Mouse (Mus musculus): ENCODE data around the gene Stard13. TPM values are rescaled to one million over a fixed set of nuclear protein-coding genes. Genes with fewer than 3 reads are reported as not detected.
A peak's percentile ranks its signal among the peaks of the same experiment; 100 is the strongest.

Stard13 gene
- polyA plus RNA-seq, 1 experiment from 2014 or later: 9.0 TPM

- no peak overlapping the region for H3K9ac ChIP-seq
- H3K36me3 ChIP-seq: peaks cover 4% of the 10 kb centered on the region; the same call in 1 of the 2 replicates
- no peaks in the 10 kb centered on the region for H3K27me3 ChIP-seq
- H3K9me3 ChIP-seq (replicated peaks): no peaks in the 10 kb centered on the region
- no peak for ATAC-seq (ENCODE audit: insufficient number of reproducible peaks, low FRiP score, low TSS enrichment, low read depth)
- H3K4me2 ChIP-seq (replicated peaks): no peak overlapping the region
- no peak overlapping the region for H3K27ac ChIP-seq (replicated peaks)
- 52% methylated on average over 9 of the region's 9 CpGs for WGBS
- 0 out of 2 replicates have a peak, but pooled peaks cover 2% of the 10 kb centered on the region for H3K4me1 ChIP-seq
- H3K4me3 ChIP-seq (replicated peaks): no peak overlapping the region
Measured at GRCm38 (mm10) chr5:151034715-151035512, 198.7 kb downstream of the Stard13 start.

DNA sequence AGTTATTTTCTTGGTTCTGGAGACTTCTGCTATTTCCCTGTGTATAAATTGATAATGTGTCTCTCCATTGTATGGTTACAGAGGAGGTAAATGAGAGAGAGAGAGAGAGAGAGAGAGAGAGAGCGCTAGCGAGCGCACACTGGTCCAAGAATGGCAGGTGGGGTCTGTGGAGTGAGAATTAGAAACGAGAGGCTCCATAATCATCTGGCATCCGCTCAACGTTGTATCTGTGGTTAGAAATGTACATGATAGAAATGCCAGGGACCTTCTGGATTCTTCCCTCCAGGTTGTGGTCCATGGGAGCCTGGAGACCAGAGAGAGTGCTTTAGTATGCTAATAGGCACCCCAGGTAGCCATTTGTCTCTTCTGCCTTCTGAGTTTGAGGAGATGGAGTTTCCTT, 204.7 kb downstream of the Stard13 start:
- H3K4me2 ChIP-seq (replicated peaks): no peak overlapping the region
- no peaks in the 10 kb centered on the region for H3K36me3 ChIP-seq
- no peaks in the 10 kb centered on the region for H3K27me3 ChIP-seq
- no peaks in the 10 kb centered on the region for H3K9me3 ChIP-seq (replicated peaks)
- no peak overlapping the region for H3K4me3 ChIP-seq (replicated peaks)
- no peak overlapping the region for H3K27ac ChIP-seq (replicated peaks)
- H3K9ac ChIP-seq: no peak overlapping the region
- WGBS: 72% methylated on average over 6 of the region's 6 CpGs
- ATAC-seq (ENCODE audit: insufficient number of reproducible peaks, low FRiP score, low TSS enrichment, low read depth): no peak
- H3K4me1 ChIP-seq: peaks cover 2% of the 10 kb centered on the region

GRCm38 (mm10) chr5:151027171-151027570, 206.5 kb downstream of the Stard13 start:
- H3K9ac ChIP-seq: no peak overlapping the region
- H3K4me2 ChIP-seq (replicated peaks): no peak overlapping the region
- H3K4me3 ChIP-seq (replicated peaks): no peak overlapping the region
- H3K4me1 ChIP-seq: peaks cover 16% of the 10 kb centered on the region
- no peaks in the 10 kb centered on the region for H3K9me3 ChIP-seq (replicated peaks)
- no peaks in the 10 kb centered on the region for H3K36me3 ChIP-seq
- 42% methylated on average over 7 of the region's 7 CpGs for WGBS
- ATAC-seq (ENCODE audit: insufficient number of reproducible peaks, low FRiP score, low TSS enrichment, low read depth): no peak
- no peaks in the 10 kb centered on the region for H3K27me3 ChIP-seq
- no peak overlapping the region for H3K27ac ChIP-seq (replicated peaks)

DNA sequence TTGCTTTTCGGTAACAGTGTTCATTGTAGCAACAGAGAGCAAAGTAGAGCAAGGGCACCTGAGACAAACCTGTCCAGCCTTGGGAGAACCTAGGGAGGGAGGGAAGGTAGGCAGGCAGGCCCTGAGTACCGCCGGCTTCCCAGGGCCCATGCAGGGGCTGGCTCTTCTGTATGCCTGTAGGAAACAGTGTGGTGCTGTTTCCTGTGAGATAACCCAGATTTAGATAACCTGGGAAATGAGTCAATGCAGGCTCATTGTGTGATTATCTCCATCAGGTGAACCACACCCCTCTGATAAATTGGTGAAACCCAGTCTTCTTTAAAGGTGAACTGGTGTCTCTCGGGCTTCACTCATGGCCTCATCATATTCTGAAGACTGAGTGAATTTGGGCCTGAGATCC, 207.6 kb downstream of the Stard13 start:
- no peak for ATAC-seq (ENCODE audit: insufficient number of reproducible peaks, low FRiP score, low TSS enrichment, low read depth)
- Histone ChIP-seq H3K36me3 (no peaks in the 10 kb centered on the region), H3K27me3 (no peaks in the 10 kb centered on the region), H3K27ac (replicated peaks) (no peak overlapping the region), H3K4me3 (replicated peaks) (no peak overlapping the region), H3K4me1 (peaks cover 16% of the 10 kb centered on the region), H3K9ac (no peak overlapping the region), H3K9me3 (replicated peaks) (no peaks in the 10 kb centered on the region), H3K4me2 (replicated peaks) (no peak overlapping the region)
- 92% methylated on average over 4 of the region's 4 CpGs for WGBS

DNA sequence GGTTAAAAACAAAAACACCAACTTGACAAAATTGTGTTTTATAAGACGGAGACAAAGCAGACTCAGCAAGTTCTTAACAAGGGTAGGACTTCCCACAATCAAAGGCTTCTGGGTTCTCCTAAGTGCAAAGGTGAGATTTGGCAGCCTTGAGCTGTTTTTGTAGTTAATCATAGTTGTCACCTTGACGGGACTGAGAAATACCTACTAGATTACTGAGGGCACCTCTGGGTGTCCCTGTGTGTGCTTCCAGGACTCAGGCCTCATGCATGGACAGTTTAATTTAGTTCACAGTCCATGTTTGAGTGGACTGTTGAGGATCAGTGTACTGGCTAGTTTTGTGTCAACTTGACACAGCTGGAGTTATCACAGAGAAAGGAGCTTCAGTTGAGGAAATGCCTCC, 209.2 kb downstream of the Stard13 start:
- Histone ChIP-seq H3K36me3 (no peaks in the 10 kb centered on the region), H3K4me2 (replicated peaks) (no peak overlapping the region), H3K27ac (replicated peaks) (no peak overlapping the region), H3K4me1 (peaks cover 16% of the 10 kb centered on the region), H3K9ac (no peak overlapping the region), H3K9me3 (replicated peaks) (no peaks in the 10 kb centered on the region), H3K4me3 (replicated peaks) (no peak overlapping the region), H3K27me3 (no peaks in the 10 kb centered on the region)
- ATAC-seq (ENCODE audit: insufficient number of reproducible peaks, low FRiP score, low TSS enrichment, low read depth): no peak
- WGBS: 69% methylated on average over 2 of the region's 2 CpGs

- 8% methylated on average over 8 of the region's 8 CpGs for WGBS
- Histone ChIP-seq H3K4me2 (replicated peaks) (peak overlapping the region; percentile 28; the same call in 1 of the 2 replicates), H3K9ac (no peak overlapping the region), H3K36me3 (no peaks in the 10 kb centered on the region), H3K4me3 (replicated peaks) (0 out of 2 replicates have a peak overlapping the region, but pooled peaks have one; percentile 7), H3K27me3 (no peaks in the 10 kb centered on the region), H3K9me3 (replicated peaks) (no peaks in the 10 kb centered on the region), H3K4me1 (peaks cover 17% of the 10 kb centered on the region), H3K27ac (replicated peaks) (peak overlapping the region; percentile 63; the same call in 1 of the 2 replicates)
- ATAC-seq (ENCODE audit: insufficient number of reproducible peaks, low FRiP score, low TSS enrichment, low read depth): 0 out of 2 replicates have a peak, but pooled peaks have one; percentile 67
Measured at GRCm38 (mm10) chr5:151023461-151023860, 210.2 kb downstream of the Stard13 start.

GRCm38 (mm10) chr5:151022939-151023338, 210.7 kb downstream of the Stard13 start:
- Histone ChIP-seq H3K9ac (no peak overlapping the region), H3K27me3 (no peaks in the 10 kb centered on the region), H3K36me3 (no peaks in the 10 kb centered on the region), H3K9me3 (replicated peaks) (no peaks in the 10 kb centered on the region), H3K4me1 (peaks cover 19% of the 10 kb centered on the region), H3K27ac (replicated peaks) (peak overlapping the region; percentile 63; the same call in 1 of the 2 replicates), H3K4me2 (replicated peaks) (peak overlapping the region; percentile 28; the same call in 1 of the 2 replicates), H3K4me3 (replicated peaks) (no peak overlapping the region)
- 12% methylated on average over 1 of the region's 1 CpGs for WGBS
- ATAC-seq (ENCODE audit: insufficient number of reproducible peaks, low FRiP score, low TSS enrichment, low read depth): no peak

- WGBS: 70% methylated on average over 7 of the region's 7 CpGs
- ATAC-seq (ENCODE audit: insufficient number of reproducible peaks, low FRiP score, low TSS enrichment, low read depth): no peak
Measured at GRCm38 (mm10) chr5:151022026-151022425, 211.6 kb downstream of the Stard13 start.

DNA sequence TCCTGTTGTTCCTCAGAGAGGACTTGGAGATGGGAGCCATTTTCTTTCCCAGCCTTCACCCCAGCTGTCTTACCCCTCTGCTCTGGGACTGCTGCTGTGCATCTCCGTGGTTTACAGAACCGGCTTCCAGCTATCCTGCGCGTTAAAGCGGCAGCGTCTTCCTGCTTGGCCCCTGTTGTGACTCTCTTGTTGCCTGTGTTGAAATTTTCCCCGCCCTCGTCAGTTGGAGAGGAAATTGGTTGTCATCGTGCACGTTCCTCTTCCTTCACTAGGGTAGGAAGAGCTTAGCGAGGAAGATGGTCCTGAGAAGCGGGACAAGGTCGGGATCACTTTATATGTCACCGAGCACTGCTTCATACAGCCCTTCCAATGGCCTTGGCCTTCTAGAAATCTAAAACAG, 212.8 kb downstream of the Stard13 start:
- no peaks in the 10 kb centered on the region for H3K27me3 ChIP-seq
- peaks cover 19% of the 10 kb centered on the region for H3K4me1 ChIP-seq
- H3K4me2 ChIP-seq (replicated peaks): no peak overlapping the region
- H3K9me3 ChIP-seq (replicated peaks): no peaks in the 10 kb centered on the region
- H3K27ac ChIP-seq (replicated peaks): no peak overlapping the region
- H3K4me3 ChIP-seq (replicated peaks): no peak overlapping the region
- WGBS: 75% methylated on average over 14 of the region's 14 CpGs
- H3K9ac ChIP-seq: no peak overlapping the region
- ATAC-seq (ENCODE audit: insufficient number of reproducible peaks, low FRiP score, low TSS enrichment, low read depth): no peak
- no peaks in the 10 kb centered on the region for H3K36me3 ChIP-seq

More at GRCm38 (mm10) chr5:151022026-151022425, 211.6 kb downstream of the Stard13 start:
- H3K4me1 ChIP-seq: peaks cover 19% of the 10 kb centered on the region
- no peaks in the 10 kb centered on the region for H3K36me3 ChIP-seq
- no peaks in the 10 kb centered on the region for H3K27me3 ChIP-seq
- no peak overlapping the region for H3K4me2 ChIP-seq (replicated peaks)
- H3K9ac ChIP-seq: no peak overlapping the region
- no peak overlapping the region for H3K27ac ChIP-seq (replicated peaks)
- no peaks in the 10 kb centered on the region for H3K9me3 ChIP-seq (replicated peaks)
- H3K4me3 ChIP-seq (replicated peaks): no peak overlapping the region

GRCm38 (mm10) chr5:151020031-151020820, 213.4 kb downstream of the Stard13 start:
- Histone ChIP-seq H3K9me3 (replicated peaks) (no peaks in the 10 kb centered on the region), H3K4me1 (peaks cover 19% of the 10 kb centered on the region), H3K27me3 (no peaks in the 10 kb centered on the region), H3K9ac (no peak overlapping the region), H3K27ac (replicated peaks) (no peak overlapping the region), H3K4me3 (replicated peaks) (no peak overlapping the region), H3K4me2 (replicated peaks) (no peak overlapping the region), H3K36me3 (no peaks in the 10 kb centered on the region)
- 74% methylated on average over 13 of the region's 13 CpGs for WGBS
- no peak for ATAC-seq (ENCODE audit: insufficient number of reproducible peaks, low FRiP score, low TSS enrichment, low read depth)

- peaks cover 17% of the 10 kb centered on the region for H3K4me1 ChIP-seq
- 48% methylated on average over 5 of the region's 5 CpGs for WGBS
- no peak overlapping the region for H3K4me3 ChIP-seq (replicated peaks)
- no peaks in the 10 kb centered on the region; the same call in 1 of the 2 replicates for H3K9me3 ChIP-seq (replicated peaks)
- no peaks in the 10 kb centered on the region for H3K27me3 ChIP-seq
- H3K27ac ChIP-seq (replicated peaks): no peak overlapping the region
- H3K4me2 ChIP-seq (replicated peaks): no peak overlapping the region
- no peak overlapping the region for H3K9ac ChIP-seq
- H3K36me3 ChIP-seq: no peaks in the 10 kb centered on the region
- ATAC-seq (ENCODE audit: insufficient number of reproducible peaks, low FRiP score, low TSS enrichment, low read depth): no peak
Measured at GRCm38 (mm10) chr5:151018959-151019358, 214.7 kb downstream of the Stard13 start.

Measured in embryonic facial prominence, embryonic 15.5 days (tissue).